Mouse (Mus musculus) ES-Bruce4 (cell line): ENCODE measurements around the gene Aloxe3. TPM values are rescaled to one million over a fixed set of nuclear protein-coding genes. Genes with fewer than 3 reads are reported as not detected.

Experiments
- H3K27ac ChIP-seq: 2 replicates; pipeline ENCODE4 v1.5.1; 2012; ENCODE audit warnings: low read length, inconsistent platforms; ENCODE audit not compliant: insufficient read depth
- H3K27me3 ChIP-seq: 2 replicates; pipeline ENCODE4 v1.6.1; 2012; ENCODE audit warnings: mild to moderate bottlenecking, low read length, inconsistent platforms; ENCODE audit not compliant: control insufficient read depth, poor library complexity, insufficient read depth, severe bottlenecking
- H3K36me3 ChIP-seq: 2 replicates; pipeline ENCODE4 v1.6.1; 2012; ENCODE audit warnings: inconsistent platforms, mild to moderate bottlenecking, low read length, moderate library complexity; ENCODE audit not compliant: control insufficient read depth, poor library complexity, insufficient read depth, severe bottlenecking
- H3K4me1 ChIP-seq: one replicate; pipeline ENCODE4 v1.8.1; 2011; ENCODE audit warnings: low read length; ENCODE audit not compliant: control insufficient read depth, insufficient read depth
- H3K4me3 ChIP-seq: 2 replicates; pipeline ENCODE4 v1.5.1; 2011; ENCODE audit warnings: low read depth, mild to moderate bottlenecking, low read length
- H3K9ac ChIP-seq: 2 replicates; pipeline ENCODE4 v1.6.1; 2012; ENCODE audit warnings: low read depth, mild to moderate bottlenecking, inconsistent platforms; ENCODE audit not compliant: poor library complexity, severe bottlenecking
- H3K9me3 ChIP-seq: replicated peaks from 2 replicates; pipeline ENCODE4 v1.6.1; 2012; ENCODE audit warnings: mild to moderate bottlenecking, low read length, inconsistent platforms; ENCODE audit not compliant: control insufficient read depth, poor library complexity, insufficient read depth, severe bottlenecking
- CTCF ChIP-seq: IDR thresholded peaks from one replicate; pipeline ENCODE4 v1.8.1; 2011; ENCODE audit warnings: low read depth, low read length
- EP300 ChIP-seq: IDR thresholded peaks from 2 replicates; pipeline ENCODE4 v1.6.1; 2011; ENCODE audit warnings: low read depth, low read length; ENCODE audit not compliant: insufficient read depth
- POLR2A ChIP-seq: IDR thresholded peaks from one replicate; pipeline ENCODE4 v1.8.1; 2011; ENCODE audit warnings: low read length; ENCODE audit not compliant: insufficient read depth
- polyA plus RNA-seq: library from polyadenylated mRNA; stranded (reverse); fragments of >200 nt; gene quantifications from 2 replicates; pipeline ENCODE4 v1.2.4, GENCODE M21; 2011; ENCODE audit warnings: low read depth; ENCODE audit not compliant: missing spikeins, insufficient read depth, insufficient read length

Aloxe3 gene
- 1.7 and 2.0 TPM in 2 replicates for polyA plus RNA-seq

- Histone ChIP-seq H3K9me3 (no peaks in the 10 kb centered on the region), H3K9ac (peak within 1 kb of the TSS; percentile 34), H3K27me3 (peaks cover 8% of the 10 kb centered on the region), H3K27ac (0 out of 2 replicates have a peak within 1 kb of the TSS, but pooled peaks have one; percentile 14), H3K4me3 (peak within 1 kb of the TSS; percentile 90), H3K4me1 (peaks cover 2% of the 10 kb centered on the region), H3K36me3 (no peaks in the 10 kb centered on the region)
- no peak for TF ChIP-seq EP300
- no peak for TF ChIP-seq POLR2A
- TF ChIP-seq CTCF: no peak
These were observed at the start of gene Aloxe3 for GRCm38 (mm10) chr11:69125852-69125918. Gene Aloxe3 (plus strand): TSS chr11:69125896.

GRCm38 (mm10) chr11:69076572-69076971 lies 49.1 kb upstream of the Aloxe3 start:
- no peak overlapping the region for H3K4me3 ChIP-seq
- H3K9me3 ChIP-seq: no peaks in the 10 kb centered on the region
- H3K27me3 ChIP-seq: no peaks in the 10 kb centered on the region
- H3K4me1 ChIP-seq: peaks cover 5% of the 10 kb centered on the region
- TF ChIP-seq EP300 (no peak), CTCF (no peak), POLR2A (no peak)
- no peak overlapping the region for H3K27ac ChIP-seq
- peak overlapping the region; percentile 45; the same call in 1 of the 2 replicates for H3K9ac ChIP-seq
- no peaks in the 10 kb centered on the region for H3K36me3 ChIP-seq

GRCm38 (mm10) chr11:69077316-69077715 lies 48.4 kb upstream of the Aloxe3 start:
- no peak for TF ChIP-seq CTCF
- no peak for TF ChIP-seq POLR2A
- TF ChIP-seq EP300: no peak
- no peaks in the 10 kb centered on the region for H3K9me3 ChIP-seq
- no peaks in the 10 kb centered on the region for H3K27me3 ChIP-seq
- H3K9ac ChIP-seq: no peak overlapping the region
- H3K36me3 ChIP-seq: no peaks in the 10 kb centered on the region
- H3K4me1 ChIP-seq: peaks cover 5% of the 10 kb centered on the region
- H3K27ac ChIP-seq: no peak overlapping the region
- H3K4me3 ChIP-seq: no peak overlapping the region

GRCm38 (mm10) chr11:69078041-69078440 lies 47.7 kb upstream of the Aloxe3 start:
- no peak for TF ChIP-seq EP300
- TF ChIP-seq POLR2A: no peak
- no peak for TF ChIP-seq CTCF
- Histone ChIP-seq H3K27me3 (no peaks in the 10 kb centered on the region), H3K9me3 (no peaks in the 10 kb centered on the region), H3K4me1 (peaks cover 5% of the 10 kb centered on the region), H3K9ac (no peak overlapping the region), H3K27ac (no peak overlapping the region), H3K4me3 (no peak overlapping the region), H3K36me3 (no peaks in the 10 kb centered on the region)

GRCm38 (mm10) chr11:69078805-69079438 lies 46.8 kb upstream of the Aloxe3 start:
- H3K9me3 ChIP-seq: 0 out of 2 replicates have a peak, but pooled peaks cover 2% of the 10 kb centered on the region
- peaks cover 3% of the 10 kb centered on the region for H3K4me1 ChIP-seq
- no peak overlapping the region for H3K9ac ChIP-seq
- H3K27ac ChIP-seq: no peak overlapping the region
- no peak overlapping the region for H3K4me3 ChIP-seq
- no peaks in the 10 kb centered on the region for H3K27me3 ChIP-seq
- TF ChIP-seq POLR2A (no peak), EP300 (no peak), CTCF (no peak)
- no peaks in the 10 kb centered on the region for H3K36me3 ChIP-seq

GRCm38 (mm10) chr11:69080102-69080854 lies 45.4 kb upstream of the Aloxe3 start:
- Histone ChIP-seq H3K27ac (no peak overlapping the region), H3K4me1 (no peaks in the 10 kb centered on the region), H3K9ac (no peak overlapping the region), H3K9me3 (0 out of 2 replicates have a peak, but pooled peaks cover 2% of the 10 kb centered on the region), H3K36me3 (no peaks in the 10 kb centered on the region), H3K27me3 (no peaks in the 10 kb centered on the region), H3K4me3 (no peak overlapping the region)
- TF ChIP-seq EP300: no peak
- TF ChIP-seq POLR2A: no peak
- no peak for TF ChIP-seq CTCF
